Mouse (Mus musculus): ENCODE measurements around the gene Piezo1.

The Piezo1 gene

GRCm38 (mm10) chr8:122569329-122569728 is 18.2 kb upstream of the Piezo1 start:
- no peak for DNase-seq

GRCm38 (mm10) chr8:122568881-122569309 is 17.8 kb upstream of the Piezo1 start:
- peak; percentile 45 to 49 for DNase-seq

- peak; percentile 97 to 98 for DNase-seq
Measured at GRCm38 (mm10) chr8:122568109-122568504, 17.0 kb upstream of the Piezo1 start.

- DNase-seq, result peak; percentile 95 to 96
Measured at GRCm38 (mm10) chr8:122567361-122568108, 16.4 kb upstream of the Piezo1 start, which contains the start of gene Cdt1. Gene Cdt1, plus strand, starts transcription at chr8:122568015.

GRCm38 (mm10) chr8:122566766-122567165 is 15.6 kb upstream of the Piezo1 start:
- DNase-seq, result no peak

- no peak for DNase-seq
Measured at GRCm38 (mm10) chr8:122564363-122565352, 13.5 kb upstream of the Piezo1 start.

- no peak for DNase-seq
Measured at GRCm38 (mm10) chr8:122561199-122561598, 10.1 kb upstream of the Piezo1 start.

GRCm38 (mm10) chr8:122558671-122559349 is 7.7 kb upstream of the Piezo1 start:
- no peak for DNase-seq

GRCm38 (mm10) chr8:122557248-122558038 is 6.3 kb upstream of the Piezo1 start:
- no peak for DNase-seq

- DNase-seq, result peak; percentile 79 to 82
Measured at GRCm38 (mm10) chr8:122556030-122557009, 5.2 kb upstream of the Piezo1 start.

DNA sequence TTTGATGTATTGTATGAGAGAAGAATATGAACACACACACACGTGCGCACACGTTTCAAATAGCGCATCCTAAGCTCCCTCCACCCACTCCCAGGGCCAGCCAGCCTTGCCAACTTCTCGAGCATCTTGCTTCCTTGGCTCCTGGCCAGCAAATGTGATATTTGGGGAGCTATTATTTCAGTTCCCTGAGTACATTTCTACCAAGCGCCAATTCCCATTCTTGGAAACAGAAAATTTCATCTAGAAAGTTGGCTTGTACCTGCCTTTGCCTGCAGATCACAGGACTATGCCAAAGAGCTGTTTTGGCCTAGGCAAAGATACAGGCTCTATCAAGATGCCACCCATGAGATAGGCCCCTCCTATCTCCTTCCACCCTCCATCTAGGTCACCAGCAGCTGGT is 3.7 kb upstream of the Piezo1 start:
- no peak for DNase-seq

GRCm38 (mm10) chr8:122550995-122551264 is 199 bp downstream of the Piezo1 start:
- DNase-seq, result no peak

DNA sequence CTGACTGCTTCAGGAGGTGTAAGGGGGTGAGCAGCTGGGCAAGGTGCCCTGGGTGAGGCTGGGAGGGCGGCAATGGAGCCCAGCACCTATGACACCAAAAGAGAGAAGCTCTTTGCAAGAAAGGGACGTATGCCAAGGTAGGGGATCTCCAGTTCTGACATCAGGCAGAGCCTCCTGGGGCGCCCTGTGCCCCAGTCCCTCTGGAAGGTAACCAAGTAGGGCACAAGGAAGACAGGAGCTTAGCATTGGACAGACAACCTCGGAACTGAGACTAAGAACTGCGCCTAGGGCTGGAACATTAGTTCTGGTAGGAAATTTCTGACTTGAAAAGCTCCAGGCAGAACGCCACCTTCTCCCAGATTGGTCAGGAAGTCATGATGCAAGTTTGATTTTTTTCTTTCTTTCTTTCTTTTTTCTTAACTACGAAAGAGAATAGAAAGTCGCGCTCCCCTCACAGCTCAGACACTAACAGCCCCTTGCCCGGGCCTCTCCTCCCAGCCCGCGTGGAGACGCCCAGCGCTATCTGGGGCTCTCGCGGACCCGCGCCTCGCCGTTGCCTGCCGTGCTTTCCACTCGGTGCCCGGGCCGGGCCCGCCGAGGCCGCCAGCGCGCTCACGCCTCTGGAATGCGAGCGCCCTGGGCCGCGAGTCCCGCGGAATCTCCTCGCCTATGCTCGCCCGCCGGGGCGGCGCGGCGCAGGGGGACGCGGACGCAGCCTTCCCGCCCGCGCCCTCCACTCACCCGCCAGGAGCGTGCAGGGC is 715 bp downstream of the Piezo1 start:
- DNase-seq, result peak; percentile 58 to 60

- no peak for DNase-seq
Measured at GRCm38 (mm10) chr8:122548891-122549439, 2.2 kb downstream of the Piezo1 start.

DNA sequence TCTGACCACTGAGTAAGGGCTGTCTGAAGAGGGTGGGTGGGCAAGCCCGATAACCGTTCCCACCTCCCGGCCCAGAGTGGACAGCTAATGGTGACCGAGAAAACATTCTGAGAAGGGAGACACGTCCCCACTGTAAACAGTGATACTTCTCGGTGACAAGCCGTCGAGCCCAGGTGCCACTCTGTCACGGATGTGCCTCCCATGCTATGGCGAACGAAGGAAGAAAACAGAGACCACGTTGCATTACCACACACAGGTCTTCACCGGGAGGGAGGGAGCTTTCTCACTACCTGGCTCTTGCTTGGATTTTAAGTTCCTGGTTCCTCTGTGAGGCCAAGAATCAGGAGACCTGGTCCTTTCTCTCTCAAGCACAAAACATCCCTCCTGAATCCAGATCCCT is 2.8 kb downstream of the Piezo1 start:
- no peak for DNase-seq

GRCm38 (mm10) chr8:122547815-122548214 is 3.3 kb downstream of the Piezo1 start:
- DNase-seq, result peak; percentile 86 to 90

GRCm38 (mm10) chr8:122546811-122547453 is 4.2 kb downstream of the Piezo1 start:
- DNase-seq, result peak in 1 of 2 experiments; percentile 7

DNA sequence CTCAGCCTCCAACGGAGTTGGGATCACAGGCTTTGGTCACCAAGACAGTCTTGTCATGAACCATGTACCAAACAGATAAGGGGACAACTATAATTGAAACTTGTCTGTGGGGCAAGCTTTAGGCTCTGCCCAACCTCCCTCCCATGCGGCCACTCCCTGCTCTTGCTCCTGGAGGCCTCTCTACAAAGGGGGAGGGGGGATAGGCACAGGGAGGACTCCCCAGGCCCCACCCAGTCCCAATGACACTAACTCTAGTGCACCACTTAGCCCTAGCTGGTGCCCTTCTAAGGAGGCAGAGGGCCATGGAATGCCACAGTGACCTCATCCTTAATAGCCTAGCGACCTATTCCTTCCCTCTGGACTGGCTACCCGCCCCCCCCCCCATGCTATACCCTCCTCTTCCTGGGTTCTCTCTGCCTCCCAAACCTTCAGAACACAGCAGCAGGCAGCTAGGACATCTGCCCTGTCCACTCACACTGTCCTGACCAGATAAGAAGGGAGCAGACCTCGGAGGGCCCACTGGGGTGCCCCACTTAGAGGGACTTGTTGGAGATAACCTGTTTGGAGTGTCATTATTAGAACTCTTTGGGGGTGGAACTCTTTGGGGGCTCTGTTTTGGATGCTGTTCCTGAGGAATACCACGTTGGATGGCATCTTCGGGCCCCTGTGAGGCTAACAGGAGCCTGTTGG is 4.9 kb downstream of the Piezo1 start:
- no peak for DNase-seq

DNA sequence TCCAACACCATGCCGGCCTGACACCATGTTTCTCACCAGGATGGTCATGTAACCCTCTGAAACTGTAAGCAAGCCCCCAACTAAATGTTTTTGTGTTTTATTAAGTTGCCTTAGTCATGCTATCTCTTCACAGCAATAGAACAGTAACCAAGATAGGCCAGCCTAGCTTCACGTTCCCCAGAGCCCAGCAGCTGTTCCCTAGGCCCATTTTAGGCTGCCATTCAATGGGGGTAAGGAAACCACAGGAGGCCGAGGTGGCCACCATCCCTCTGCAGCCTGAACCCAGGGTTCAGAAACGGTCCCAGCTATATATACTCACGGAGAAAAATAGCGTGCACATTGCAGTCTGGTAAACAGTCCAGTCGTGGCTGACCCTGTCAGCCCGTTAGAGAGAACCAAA is 7.0 kb downstream of the Piezo1 start:
- DNase-seq, result no peak

Measured in B cell, adult 2 months (primary cell).